Mouse (Mus musculus) 3T3-L1 (cell line): ENCODE data around the gene Zfp946.

Experiments used
- DNase-seq: peaks from one replicate; pipeline ENCODE4 v3.0.0-alpha.2; 2015; ENCODE audit warnings: low read depth, low spot score

Gene Zfp946

GRCm38 (mm10) chr17:22423952-22424617 lies at the start of gene Zfp946:
Gene Zfp946, plus strand, starts transcription at chr17:22424222.
- peak; percentile 90 for DNase-seq

- peak; percentile 72 for DNase-seq
These were observed 13.3 kb upstream of the Zfp946 start for GRCm38 (mm10) chr17:22410756-22411155.

GRCm38 (mm10) chr17:22417510-22417909 lies 6.5 kb upstream of the Zfp946 start:
- peak; percentile 83 for DNase-seq

- peak; percentile 52 for DNase-seq
These were observed 773 bp downstream of the Zfp946 start for GRCm38 (mm10) chr17:22424636-22425354.

GRCm38 (mm10) chr17:22447684-22448083 lies 23.7 kb downstream of the Zfp946 start:
- DNase-seq = no peak

GRCm38 (mm10) chr17:22497120-22497519 lies 73.1 kb downstream of the Zfp946 start:
- peak; percentile 16 for DNase-seq
